Mouse (Mus musculus) G1E (cell line): Measurements from ENCODE around the gene Drg2. TPM values are rescaled to one million over a fixed set of nuclear protein-coding genes. Genes with fewer than 3 reads are reported as not detected.

Experiments
- ATAC-seq: 2 replicates; pipeline ENCODE4 v1.8.0; 2016; ENCODE audit warnings: mild to moderate bottlenecking; ENCODE audit not compliant: insufficient number of reproducible peaks, poor library complexity, low FRiP score, severe bottlenecking; ENCODE audit errors: extremely low read depth
- DNase-seq: peaks from one replicate; pipeline ENCODE4 v3.0.0; 2012; ENCODE audit warnings: low spot score
- H3K27me3 ChIP-seq: 2 replicates; pipeline ENCODE4 v1.6.1; 2012; ENCODE audit warnings: mild to moderate bottlenecking, low read length, inconsistent platforms; ENCODE audit not compliant: insufficient read depth
- H3K36me3 ChIP-seq: replicated peaks from 2 replicates; pipeline ENCODE3; 2012; ENCODE audit warnings: mild to moderate bottlenecking, inconsistent platforms
- H3K4me1 ChIP-seq: 2 replicates; pipeline ENCODE4 v1.6.1; 2012; ENCODE audit warnings: low read depth, low read length, inconsistent platforms, mixed read lengths; ENCODE audit not compliant: insufficient read depth
- H3K4me3 ChIP-seq: 2 replicates; pipeline ENCODE4 v1.5.1; 2012; ENCODE audit warnings: low read depth, mild to moderate bottlenecking, inconsistent platforms, low read length, moderate library complexity, mixed read lengths
- H3K9me3 ChIP-seq: replicated peaks from 2 replicates; pipeline ENCODE4 v1.6.1; 2012; ENCODE audit warnings: inconsistent platforms
- CTCF ChIP-seq: IDR thresholded peaks from 2 replicates; pipeline ENCODE4 v1.5.1; 2012; ENCODE audit warnings: low read depth, low read length, inconsistent platforms, mixed read lengths
- GATA1 ChIP-seq: IDR thresholded peaks from 2 replicates; pipeline ENCODE4 v1.6.1; 2012; ENCODE audit warnings: borderline replicate concordance, low read length, inconsistent platforms, mixed read lengths
- GATA2 ChIP-seq: IDR thresholded peaks from 2 replicates; pipeline ENCODE4 v1.6.1; 2012; ENCODE audit warnings: low read depth, low read length, inconsistent platforms, borderline replicate concordance
- POLR2AphosphoS5 ChIP-seq: IDR thresholded peaks from 2 replicates; pipeline ENCODE4 v1.6.1; 2012; ENCODE audit warnings: low read depth, low read length, inconsistent platforms; ENCODE audit not compliant: insufficient replicate concordance
- TAL1 ChIP-seq: conservative IDR thresholded peaks from 2 replicates; pipeline ENCODE4 v1.6.1; 2012; ENCODE audit warnings: low read depth, low read length, inconsistent platforms, mixed read lengths
- polyA plus RNA-seq: library from polyadenylated mRNA; stranded (reverse); fragments of >175 nt; gene quantifications from 2 replicates; pipeline ENCODE4 v1.2.3, GENCODE M21; 2012
- total RNA-seq, 2 experiments: library from RNA; stranded (forward) in 1 of 2; stranded (reverse) in 1 of 2; fragments of 200-1000 nt in 1 of 2; fragments of >200 nt in 1 of 2; fragmentation: Nextera tagmentation in 1 of 2; gene quantifications; 2 replicates each; pipeline ENCODE4 v1.2.3; 2014 to 2017

The Drg2 gene
- total and polyA plus RNA-seq, 3 experiments: 42.0 to 62.0 (median 52.1) TPM

DNA sequence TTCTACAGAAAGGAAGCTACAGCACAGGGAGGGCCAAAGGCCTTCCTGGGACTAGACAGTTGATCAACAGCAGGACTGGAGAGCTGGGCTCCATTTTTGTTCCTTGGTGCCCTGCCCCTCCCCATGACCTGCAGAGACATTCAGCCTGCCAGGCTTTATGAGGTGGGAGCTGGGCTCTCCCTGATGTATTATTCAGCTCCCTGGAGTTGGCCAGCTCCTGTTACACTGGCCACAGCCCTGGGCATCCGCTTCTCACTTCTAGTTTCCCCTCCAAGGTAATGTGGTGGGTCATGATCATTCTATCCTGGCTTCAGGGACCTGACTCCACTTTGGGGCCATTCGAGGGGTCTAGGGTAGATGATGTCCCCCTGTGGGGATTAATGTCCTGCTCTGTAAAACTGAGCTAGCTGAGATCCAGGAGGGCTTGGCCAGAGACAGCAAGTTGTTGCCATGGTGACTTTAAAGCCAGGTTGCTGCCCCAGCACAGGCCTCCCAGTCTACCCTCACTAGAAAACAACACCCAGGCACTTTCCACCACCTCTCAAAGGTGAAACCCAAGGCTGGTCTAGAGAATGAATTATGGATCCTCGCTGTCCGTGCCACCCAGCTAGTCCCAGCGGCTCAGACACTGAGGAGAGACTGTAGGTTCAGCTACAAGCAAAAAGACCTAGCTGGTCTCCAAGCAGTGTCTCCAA, 21.4 kb downstream of the Drg2 start:
- H3K9me3 ChIP-seq: no peaks in the 10 kb centered on the region
- no peak for DNase-seq
- peaks cover 4% of the 10 kb centered on the region for H3K36me3 ChIP-seq
- 0 out of 2 replicates have a peak, but pooled peaks cover 4% of the 10 kb centered on the region for H3K4me1 ChIP-seq
- peaks cover 21% of the 10 kb centered on the region; the same call in 1 of the 2 replicates for H3K27me3 ChIP-seq
- no peak overlapping the region for H3K4me3 ChIP-seq
- TF ChIP-seq CTCF: no peak
- TF ChIP-seq GATA2: no peak
- TF ChIP-seq TAL1: no peak
- no peak for TF ChIP-seq GATA1
- no peak for TF ChIP-seq POLR2AphosphoS5
- ATAC-seq: no peak

- H3K36me3 ChIP-seq: no peaks in the 10 kb centered on the region
- DNase-seq (no peak), ATAC-seq (no peak)
- H3K27me3 ChIP-seq: peaks cover 32% of the 10 kb centered on the region; the same call in 1 of the 2 replicates
- H3K4me1 ChIP-seq: 0 out of 2 replicates have a peak, but pooled peaks cover 4% of the 10 kb centered on the region
- no peak for TF ChIP-seq CTCF
- TF ChIP-seq GATA2: no peak
- no peak for TF ChIP-seq GATA1
- TF ChIP-seq POLR2AphosphoS5: no peak
- TF ChIP-seq TAL1: no peak
- no peaks in the 10 kb centered on the region for H3K9me3 ChIP-seq
- H3K4me3 ChIP-seq: no peak overlapping the region
These were observed 23.7 kb downstream of the Drg2 start for GRCm38 (mm10) chr11:60478121-60478520.

DNA sequence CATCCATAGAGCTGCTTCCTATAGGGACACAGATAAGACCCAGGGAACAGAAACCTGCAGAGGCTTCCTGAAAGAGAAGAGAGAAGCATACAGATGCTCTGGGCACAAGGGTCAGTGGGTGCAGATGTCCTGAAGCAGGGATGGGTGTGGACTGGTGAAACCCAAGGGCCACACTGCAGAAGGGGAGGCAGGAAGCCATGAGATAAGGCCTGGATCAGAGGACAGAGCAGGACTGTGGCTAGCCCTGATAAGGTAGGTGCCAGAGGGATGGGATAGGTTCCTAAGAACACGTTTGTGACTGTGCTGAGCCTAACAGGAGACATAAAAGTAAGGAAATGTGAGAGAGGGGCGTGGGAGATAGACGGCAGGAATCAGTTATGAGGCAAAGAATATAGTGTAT, 31.9 kb downstream of the Drg2 start:
- Histone ChIP-seq H3K4me1 (peaks cover 3% of the 10 kb centered on the region), H3K4me3 (no peak overlapping the region), H3K36me3 (no peaks in the 10 kb centered on the region), H3K9me3 (no peaks in the 10 kb centered on the region), H3K27me3 (peaks cover 44% of the 10 kb centered on the region)
- DNase-seq (no peak), ATAC-seq (no peak)
- TF ChIP-seq TAL1 (no peak), CTCF (no peak), POLR2AphosphoS5 (no peak), GATA2 (no peak), GATA1 (no peak)

DNA sequence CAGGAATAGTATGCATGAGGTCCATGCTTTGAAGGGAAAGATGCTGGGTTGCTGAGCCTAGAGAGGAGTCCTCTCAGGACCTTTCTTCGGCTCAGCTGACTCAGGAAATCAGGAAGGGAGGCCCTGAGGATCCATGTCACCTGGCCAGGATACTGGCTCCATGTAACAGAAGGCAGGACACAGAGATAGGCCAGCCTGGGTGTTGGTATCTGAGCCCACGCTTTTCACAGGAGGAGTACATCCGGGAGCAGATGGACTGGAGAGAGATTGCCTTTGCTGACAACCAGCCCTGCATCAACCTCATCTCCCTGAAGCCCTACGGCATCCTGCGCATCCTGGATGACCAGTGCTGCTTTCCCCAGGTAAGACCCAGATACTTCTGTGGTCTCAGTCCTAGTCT, 38.3 kb downstream of the Drg2 start:
- no peak overlapping the region for H3K4me3 ChIP-seq
- no peaks in the 10 kb centered on the region for H3K36me3 ChIP-seq
- peaks cover 57% of the 10 kb centered on the region for H3K27me3 ChIP-seq
- no peaks in the 10 kb centered on the region for H3K9me3 ChIP-seq
- DNase-seq (no peak), ATAC-seq (no peak)
- H3K4me1 ChIP-seq: peaks cover 3% of the 10 kb centered on the region; the same call in 1 of the 2 replicates
- no peak for TF ChIP-seq GATA2
- no peak for TF ChIP-seq TAL1

DNA sequence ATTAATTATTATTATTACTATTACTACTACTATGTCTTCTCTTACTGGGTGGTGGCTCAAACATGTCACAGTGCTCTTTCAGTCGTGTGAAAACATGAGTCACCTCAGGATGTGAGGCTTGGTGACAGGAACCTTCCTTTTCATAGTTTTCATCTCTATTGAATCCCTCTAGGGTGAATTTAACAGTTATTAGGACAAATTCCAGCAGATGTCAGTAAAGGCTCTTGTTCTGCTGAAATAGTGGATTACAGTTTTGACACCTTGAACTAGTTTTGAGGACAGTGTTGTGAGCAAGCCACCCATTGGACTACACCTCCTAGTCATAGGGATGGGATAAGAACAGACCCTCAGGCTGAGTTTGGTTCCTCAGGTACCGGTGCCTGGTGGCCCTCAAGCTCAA, 41.3 kb downstream of the Drg2 start:
- no peak for TF ChIP-seq GATA2
- no peak for TF ChIP-seq POLR2AphosphoS5
- no peak for ATAC-seq
- peaks cover 68% of the 10 kb centered on the region for H3K27me3 ChIP-seq
- H3K4me1 ChIP-seq: peaks cover 3% of the 10 kb centered on the region; the same call in 1 of the 2 replicates
- no peak for DNase-seq
- H3K9me3 ChIP-seq: no peaks in the 10 kb centered on the region
- no peaks in the 10 kb centered on the region for H3K36me3 ChIP-seq
- H3K4me3 ChIP-seq: no peak overlapping the region

DNA sequence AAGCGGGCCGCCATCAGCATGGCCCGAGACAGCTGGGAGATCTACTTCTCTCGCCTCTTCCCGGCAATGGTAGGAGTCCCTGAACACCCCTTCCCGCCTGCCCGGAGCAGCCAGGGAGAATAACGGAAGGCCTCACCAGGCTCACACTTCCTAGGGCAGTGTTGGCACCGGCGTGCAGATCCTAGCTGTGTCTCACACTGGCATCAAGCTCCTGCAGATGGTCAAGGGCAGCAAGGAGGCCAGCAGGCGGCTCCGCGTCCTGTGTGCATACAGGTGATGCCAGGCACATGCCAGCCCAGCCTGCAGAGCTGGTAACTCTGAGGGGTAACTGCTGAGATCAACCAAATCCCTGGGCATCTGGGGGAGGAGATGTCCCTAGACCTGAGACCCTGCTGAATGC, 52.9 kb downstream of the Drg2 start:
- no peak for ATAC-seq
- Histone ChIP-seq H3K36me3 (no peaks in the 10 kb centered on the region), H3K4me1 (peaks cover 59% of the 10 kb centered on the region), H3K27me3 (peaks cover 73% of the 10 kb centered on the region), H3K4me3 (no peak overlapping the region), H3K9me3 (no peaks in the 10 kb centered on the region)
- no peak for DNase-seq
- no peak for TF ChIP-seq POLR2AphosphoS5
- no peak for TF ChIP-seq GATA1
- no peak for TF ChIP-seq TAL1
- TF ChIP-seq CTCF: no peak
- TF ChIP-seq GATA2: no peak
